Mouse (Mus musculus) left cerebral cortex, adult 2 months (tissue): ENCODE results near the gene Zfp955b. TPM values are rescaled to one million over a fixed set of nuclear protein-coding genes. Genes with fewer than 3 reads are reported as not detected.
"Not testable (repeated sequence)": the region's sequence is repeated elsewhere in the genome, so short reads cannot be mapped to it uniquely, and the experiment has no call there.

Experiments
- DNase-seq, 2 experiments: peaks; one replicate each; pipeline ENCODE4 v3.0.0; 2021 to 2022; ENCODE audit warnings: low spot score in 2 of 2, mixed read lengths in 1 of 2; ENCODE audit errors: extremely low spot score in 1 of 2
- H3K27ac ChIP-seq: fragments of 200-600 bp; 2 replicates; pipeline ENCODE4 v1.8.1; 2022
- H3K4me3 ChIP-seq: fragments of 200-600 bp; 2 replicates; pipeline ENCODE4 v1.8.1; 2022
- CTCF ChIP-seq: fragments of 200-600 bp; IDR thresholded peaks from 2 replicates; pipeline ENCODE4 v1.8.1; 2022; ENCODE audit warnings: antibody characterized with exemption, mild to moderate bottlenecking, moderate library complexity
- intact Hi-C: fragments of 180-260 bp; cut with DNase I; formaldehyde crosslinking; loops from one replicate; pipeline ENCODE4 v1.15.1; 2025
- long read RNA-seq, 2 experiments: library from polyadenylated mRNA; stranded (forward); transcript quantifications; one replicate each; pipeline ENCODE4 v2.0.0; 2021; ENCODE audit warnings: borderline mapping rate in 2 of 2
- total RNA-seq, 2 experiments: library from RNA; stranded (reverse); gene quantifications; 2 replicates each; pipeline ENCODE4 v1.2.3; 2021

Gene Zfp955b
- 10 to 100 TPM; 27.9 to 35.3 TPM for total RNA-seq
- long read RNA-seq, experiment 1, full-length matches to known transcripts = 8 of 13 reads
- long read RNA-seq, experiment 1, partial matches to known transcripts = 2 of 13 reads
- long read RNA-seq, experiment 1, other reads (novel, unspliced or antisense) = 3 of 13 reads
- long read RNA-seq, experiment 2, full-length matches to known transcripts = 15 of 19 reads
- long read RNA-seq, experiment 2, partial matches to known transcripts = 0 of 19 reads
- long read RNA-seq, experiment 2, other reads (novel, unspliced or antisense) = 4 of 19 reads

- H3K4me3 ChIP-seq, DNase-seq, H3K27ac ChIP-seq, intact Hi-C loops: not testable (repeated sequence)
These were observed at the start of gene Zfp955b for GRCm38 (mm10) chr17:33289039-33289875. Gene Zfp955b, plus strand, starts transcription at chr17:33289544.

DNA sequence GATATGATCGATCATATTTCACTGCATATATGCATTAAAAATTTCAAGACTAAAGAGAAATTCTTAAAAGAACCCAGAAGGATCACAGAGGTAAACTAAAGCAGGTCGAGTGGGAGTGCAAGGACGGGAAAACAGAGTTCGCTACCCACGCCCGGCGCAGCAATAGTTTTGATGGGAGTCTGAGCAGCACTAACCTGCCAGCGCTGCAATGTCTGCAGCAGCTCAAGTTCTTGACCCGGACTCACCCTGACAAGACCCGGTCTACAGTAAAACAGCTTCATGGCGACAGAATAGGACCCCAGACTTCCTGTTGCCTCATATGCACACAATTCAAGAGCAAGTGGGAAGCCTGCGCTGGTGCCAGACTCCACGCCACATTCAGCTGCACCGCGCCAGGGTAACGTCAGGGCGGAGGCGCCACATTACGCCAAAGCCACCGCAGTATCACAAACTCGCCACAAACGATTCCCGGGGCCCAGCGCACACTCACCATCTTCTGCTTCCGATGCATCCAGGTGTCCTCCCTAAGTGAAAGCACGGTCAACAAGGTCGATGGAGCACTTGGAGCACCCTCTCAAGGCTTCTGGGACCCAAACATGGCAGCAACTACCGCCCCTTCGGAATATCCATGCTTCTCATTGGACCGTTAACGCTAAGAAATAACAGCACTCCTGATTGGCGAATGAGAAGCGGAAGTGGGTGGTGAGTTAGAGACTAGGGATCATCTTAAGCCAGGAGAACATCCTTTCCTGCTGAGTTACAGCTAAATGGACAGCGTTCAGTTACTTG lies 34.6 kb upstream of the Zfp955b start, which contains the start of gene Zfp955a:
Gene Zfp955a, minus strand, starts transcription at position 616 of the 789 bp plus-strand sequence.
- peak within 1 kb of the TSS; percentile 40 for H3K4me3 ChIP-seq
- H3K27ac ChIP-seq, DNase-seq, intact Hi-C loops: not testable (repeated sequence)

- DNase-seq, intact Hi-C loops: not testable (repeated sequence)
These were observed 34.1 kb upstream of the Zfp955b start for GRCm38 (mm10) chr17:33255319-33255657.

GRCm38 (mm10) chr17:33264376-33264775 lies 25.0 kb upstream of the Zfp955b start, which contains the start of gene Olfr63:
Gene Olfr63, plus strand, starts transcription at chr17:33264676.
- no peak for TF ChIP-seq CTCF
- no peak for DNase-seq
- intact Hi-C loops = no loop called here
- no peak within 1 kb of the TSS for H3K27ac ChIP-seq
- no peak within 1 kb of the TSS for H3K4me3 ChIP-seq

More at GRCm38 (mm10) chr17:33255319-33255657, 34.1 kb upstream of the Zfp955b start:
- not testable (repeated sequence) for H3K27ac ChIP-seq, H3K4me3 ChIP-seq

GRCm38 (mm10) chr17:33268907-33269306 lies 20.4 kb upstream of the Zfp955b start:
- TF ChIP-seq CTCF = no peak
- Histone ChIP-seq H3K27ac (no peak overlapping the region), H3K4me3 (no peak overlapping the region)
- DNase-seq = no peak
- intact Hi-C loops = no loop called here

DNA sequence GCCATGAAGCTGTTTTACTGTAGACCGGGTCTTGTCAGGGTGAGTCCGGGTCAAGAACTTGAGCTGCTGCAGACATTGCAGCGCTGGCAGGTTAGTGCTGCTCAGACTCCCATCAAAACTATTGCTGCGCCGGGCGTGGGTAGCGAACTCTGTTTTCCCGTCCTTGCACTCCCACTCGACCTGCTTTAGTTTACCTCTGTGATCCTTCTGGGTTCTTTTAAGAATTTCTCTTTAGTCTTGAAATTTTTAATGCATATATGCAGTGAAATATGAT lies 469 bp downstream of the Zfp955b start:
- intact Hi-C loops = not testable (repeated sequence)

GRCm38 (mm10) chr17:33352981-33353380 lies 63.6 kb downstream of the Zfp955b start:
- DNase-seq = no peak
- Histone ChIP-seq H3K4me3 (no peak overlapping the region), H3K27ac (no peak overlapping the region)
- no peak for TF ChIP-seq CTCF
- intact Hi-C loops = no loop called here

More for the DNA sequence above, 469 bp downstream of the Zfp955b start:
- not testable (repeated sequence) for H3K4me3 ChIP-seq, DNase-seq, H3K27ac ChIP-seq

Other genes with a start within 250 kb of the Zfp955b start
- under 1 TPM in 1 of 2 experiments, not detected in 1; 0.12 TPM for gene 4921501E09Rik, start 221.5 kb upstream of the Zfp955b start, total RNA-seq
- gene Zfp563, start 200.2 kb upstream of the Zfp955b start, total RNA-seq = 10 to 100 TPM; 19.1 to 21.6 TPM
- gene Morc2b, start 149.9 kb upstream of the Zfp955b start, total RNA-seq = 1 to 10 TPM; 4.2 to 5.1 TPM
- not detected for gene Olfr55, start 121.1 kb upstream of the Zfp955b start, total RNA-seq
- gene Olfr239, start 98.2 kb upstream of the Zfp955b start, total RNA-seq = not detected
- gene Olfr1564, start 67.9 kb upstream of the Zfp955b start, total RNA-seq = 1 to 10 TPM; 1.1 to 1.7 TPM
- 10 to 100 TPM; 11.8 to 13.6 TPM for gene Zfp955a, start 34.4 kb upstream of the Zfp955b start, total RNA-seq
- under 1 TPM in 1 of 2 experiments, not detected in 1; 0.07 TPM for gene Olfr63, start 24.9 kb upstream of the Zfp955b start, total RNA-seq
- 10 to 100 TPM; 17.8 to 18.1 TPM for gene Zfp81, start 69.3 kb downstream of the Zfp955b start, total RNA-seq
- 10 to 100 TPM; 13.1 to 15.1 TPM for gene Zfp101, start 105.1 kb downstream of the Zfp955b start, total RNA-seq
- not detected for gene Actl9, start 143.4 kb downstream of the Zfp955b start, total RNA-seq
- 10 to 100 TPM; 27.3 to 32.9 TPM for gene Adamts10, start 234.7 kb downstream of the Zfp955b start, total RNA-seq